Mouse (Mus musculus) lung, adult 10 weeks (tissue): ENCODE measurements around the gene Pdcl3. TPM values are rescaled to one million over a fixed set of nuclear protein-coding genes. Genes with fewer than 3 reads are reported as not detected.

Experiments used
- polyA plus RNA-seq: library from polyadenylated mRNA; stranded (reverse); fragments of 350-450 nt; fragmentation: Illumina TruSeq; extraction: RNeasy Lipid Tissue Mini Kit (QIAGEN cat#74804); gene quantifications from one replicate; pipeline ENCODE4 v1.2.3, GENCODE M21; 2014; ENCODE audit warnings: low read depth, low replicate concordance; ENCODE audit not compliant: insufficient read depth

Gene Pdcl3
- polyA plus RNA-seq = 104 TPM

GRCm38 (mm10) chr1:38985308-38985707 lies at the start of gene Pdcl3:
Gene Pdcl3, plus strand, starts transcription at chr1:38985608.

GRCm38 (mm10) chr1:38938849-38939248 lies 46.6 kb upstream of the Pdcl3 start, which contains the start of gene Nms:
Gene Nms, plus strand, starts transcription at chr1:38939149.

Other genes starting within 250 kb of the Pdcl3 start
- 0.17 TPM for gene Lonrf2, start 148.9 kb upstream of the Pdcl3 start, polyA plus RNA-seq
- gene Chst10, start 87.4 kb upstream of the Pdcl3 start, polyA plus RNA-seq = 1.2 TPM
- not detected for gene Nms, start 46.5 kb upstream of the Pdcl3 start, polyA plus RNA-seq
- gene Npas2, start 208.1 kb downstream of the Pdcl3 start, polyA plus RNA-seq = 5.0 TPM